Mouse (Mus musculus): Measurements from ENCODE around the gene Gm21761. TPM values are rescaled to one million over a fixed set of nuclear protein-coding genes. Genes with fewer than 3 reads are reported as not detected.
"Not testable (repeated sequence)": the region's sequence is repeated elsewhere in the genome, so short reads cannot be mapped to it uniquely, and the experiment has no call there.

The Gm21761 gene
- polyA plus RNA-seq, 1 experiment from 2014 or later, result not detected

GRCm38 (mm10) chr13:119924597-119925340 lies 4.3 kb downstream of the Gm21761 start:
- not testable (repeated sequence) for ATAC-seq (replicated peaks; ENCODE audit: low FRiP score, low TSS enrichment, low read depth)

GRCm38 (mm10) chr13:119916966-119917722 lies 11.9 kb downstream of the Gm21761 start:
- not testable (repeated sequence) for H3K9ac ChIP-seq (ENCODE audit: low read length); H3K4me3 ChIP-seq (ENCODE audit: low read depth, low read length); H3K27me3 ChIP-seq (replicated peaks; ENCODE audit: control insufficient read depth, insufficient read depth, low read length); ATAC-seq (replicated peaks; ENCODE audit: low FRiP score, low TSS enrichment, low read depth); DNase-seq (ENCODE audit: low spot score); H3K4me2 ChIP-seq (ENCODE audit: low read length); H3K27ac ChIP-seq (ENCODE audit: low read depth); H3K9me3 ChIP-seq (ENCODE audit: control insufficient read depth, low read length); H3K4me1 ChIP-seq (replicated peaks; ENCODE audit: control insufficient read depth, insufficient read depth, low read length); H3K36me3 ChIP-seq (ENCODE audit: control insufficient read depth, insufficient read depth, low read length)
- WGBS, result 75% methylated on average over 4 of the region's 5 CpGs

More at GRCm38 (mm10) chr13:119924597-119925340, 4.3 kb downstream of the Gm21761 start:
- not testable (repeated sequence) for H3K4me3 ChIP-seq (ENCODE audit: low read depth, low read length); H3K9ac ChIP-seq (ENCODE audit: low read length); DNase-seq (ENCODE audit: low spot score); H3K9me3 ChIP-seq (ENCODE audit: control insufficient read depth, low read length); H3K4me1 ChIP-seq (replicated peaks; ENCODE audit: control insufficient read depth, insufficient read depth, low read length); H3K27me3 ChIP-seq (replicated peaks; ENCODE audit: control insufficient read depth, insufficient read depth, low read length); H3K27ac ChIP-seq (ENCODE audit: low read depth); H3K4me2 ChIP-seq (ENCODE audit: low read length); H3K36me3 ChIP-seq (ENCODE audit: control insufficient read depth, insufficient read depth, low read length)
- 77% methylated on average over 2 of the region's 3 CpGs for WGBS

DNA sequence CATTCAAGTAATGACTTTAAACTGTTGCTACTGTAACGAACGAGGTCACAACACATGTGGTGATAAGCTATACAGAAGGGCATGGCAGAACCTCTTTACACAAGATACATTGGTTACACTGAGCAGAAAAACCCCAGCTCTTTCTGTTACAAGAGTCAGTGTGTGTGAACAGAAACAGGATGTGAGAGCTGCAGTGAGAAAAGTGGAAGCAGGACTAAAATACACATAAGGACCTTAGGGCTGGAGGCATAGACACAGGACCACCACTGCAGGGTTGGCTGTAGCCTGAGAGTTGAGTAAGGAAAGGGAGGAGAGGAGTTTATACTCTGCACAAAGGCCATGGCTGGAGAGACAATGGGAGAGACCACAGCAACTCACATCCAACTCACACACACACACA lies 12.6 kb downstream of the Gm21761 start:
- not testable (repeated sequence) for H3K4me2 ChIP-seq (ENCODE audit: low read length); ATAC-seq (replicated peaks; ENCODE audit: low FRiP score, low TSS enrichment, low read depth); H3K4me1 ChIP-seq (replicated peaks; ENCODE audit: control insufficient read depth, insufficient read depth, low read length); H3K27ac ChIP-seq (ENCODE audit: low read depth); H3K4me3 ChIP-seq (ENCODE audit: low read depth, low read length); DNase-seq (ENCODE audit: low spot score); H3K9ac ChIP-seq (ENCODE audit: low read length); H3K9me3 ChIP-seq (ENCODE audit: control insufficient read depth, low read length); H3K27me3 ChIP-seq (replicated peaks; ENCODE audit: control insufficient read depth, insufficient read depth, low read length); H3K36me3 ChIP-seq (ENCODE audit: control insufficient read depth, insufficient read depth, low read length)
- 68% methylated on average over 2 of the region's 2 CpGs for WGBS

DNA sequence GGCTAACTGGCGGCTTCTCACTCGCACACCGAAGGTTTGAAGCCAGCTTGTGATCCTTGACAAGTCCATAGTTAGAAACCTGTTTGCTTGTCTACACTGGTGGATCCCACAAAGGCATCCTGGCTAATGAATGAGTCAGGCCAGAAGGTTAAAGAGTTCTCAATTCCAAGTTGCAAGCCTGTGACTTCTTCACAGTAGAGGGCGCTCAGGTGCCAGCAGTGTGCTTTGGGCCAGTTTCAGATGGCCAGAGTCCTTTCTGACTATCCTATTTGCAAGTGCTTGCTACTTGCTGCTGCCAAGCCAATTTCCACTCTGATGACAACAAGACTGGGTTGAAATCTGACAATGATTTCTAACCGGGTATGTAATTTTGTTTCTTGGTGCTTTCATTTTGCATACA lies 30.5 kb downstream of the Gm21761 start:
- not testable (repeated sequence) for H3K4me3 ChIP-seq (ENCODE audit: low read depth, low read length); H3K9ac ChIP-seq (ENCODE audit: low read length); ATAC-seq (replicated peaks; ENCODE audit: low FRiP score, low TSS enrichment, low read depth); H3K9me3 ChIP-seq (ENCODE audit: control insufficient read depth, low read length); H3K27ac ChIP-seq (ENCODE audit: low read depth); H3K4me1 ChIP-seq (replicated peaks; ENCODE audit: control insufficient read depth, insufficient read depth, low read length); H3K27me3 ChIP-seq (replicated peaks; ENCODE audit: control insufficient read depth, insufficient read depth, low read length); DNase-seq (ENCODE audit: low spot score); H3K36me3 ChIP-seq (ENCODE audit: control insufficient read depth, insufficient read depth, low read length); H3K4me2 ChIP-seq (ENCODE audit: low read length)
- 58% methylated on average over 4 of the region's 5 CpGs for WGBS

DNA sequence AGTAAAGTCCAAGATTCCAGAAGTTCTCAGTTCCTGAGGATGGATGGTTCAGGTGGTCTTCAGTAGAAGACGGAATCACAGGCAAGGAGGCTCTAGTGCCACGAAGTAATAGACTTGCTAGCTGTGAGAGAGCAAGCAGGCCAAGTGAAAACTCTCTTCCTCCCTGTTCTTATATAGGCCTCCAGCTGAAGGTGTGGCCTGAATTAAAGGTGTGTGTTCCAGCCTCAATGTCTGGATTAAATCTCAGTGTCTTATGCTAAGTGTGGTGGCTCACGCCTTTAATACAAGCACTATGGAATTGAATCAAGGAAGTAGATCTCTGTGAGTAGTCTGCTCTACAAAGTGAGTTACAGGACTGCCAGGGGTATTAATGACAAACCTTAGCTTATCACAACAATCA lies 34.4 kb downstream of the Gm21761 start, which contains the start of gene Tcstv1:
Gene Tcstv1 (minus strand): TSS at position 101 of the 400 bp plus-strand sequence.
- H3K9ac ChIP-seq (ENCODE audit: low read length); H3K4me2 ChIP-seq (ENCODE audit: low read length); H3K27ac ChIP-seq (ENCODE audit: low read depth); ATAC-seq (replicated peaks; ENCODE audit: low FRiP score, low TSS enrichment, low read depth); H3K36me3 ChIP-seq (ENCODE audit: control insufficient read depth, insufficient read depth, low read length); H3K9me3 ChIP-seq (ENCODE audit: control insufficient read depth, low read length); H3K4me3 ChIP-seq (ENCODE audit: low read depth, low read length); H3K27me3 ChIP-seq (replicated peaks; ENCODE audit: control insufficient read depth, insufficient read depth, low read length); DNase-seq (ENCODE audit: low spot score); H3K4me1 ChIP-seq (replicated peaks; ENCODE audit: control insufficient read depth, insufficient read depth, low read length): not testable (repeated sequence)
- WGBS, result 81% methylated on average over 3 of the region's 3 CpGs

DNA sequence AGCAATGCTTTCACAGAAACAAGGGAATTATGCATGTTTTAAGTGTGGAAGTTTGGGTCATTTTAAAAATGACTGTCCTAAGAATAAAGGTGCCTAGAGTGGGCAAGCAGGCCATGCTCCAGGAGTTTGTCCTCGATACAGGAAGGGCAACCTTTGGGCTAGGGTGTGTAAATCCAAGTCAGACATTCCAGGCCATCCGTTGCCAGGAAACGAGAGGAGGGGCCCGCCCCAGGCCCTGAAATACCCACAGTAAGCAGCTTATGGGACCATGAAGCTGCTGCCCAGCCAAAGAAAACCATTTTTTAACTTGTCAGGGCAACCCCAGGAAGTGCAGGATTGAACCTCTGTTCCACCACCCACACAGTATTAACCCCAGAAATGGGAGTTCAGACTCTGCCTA lies 42.2 kb downstream of the Gm21761 start:
- not testable (repeated sequence) for H3K27me3 ChIP-seq (replicated peaks; ENCODE audit: control insufficient read depth, insufficient read depth, low read length)

GRCm38 (mm10) chr13:119864395-119864999 lies 64.6 kb downstream of the Gm21761 start:
- H3K36me3 ChIP-seq (ENCODE audit: control insufficient read depth, insufficient read depth, low read length); H3K27me3 ChIP-seq (replicated peaks; ENCODE audit: control insufficient read depth, insufficient read depth, low read length); H3K27ac ChIP-seq (ENCODE audit: low read depth); H3K9ac ChIP-seq (ENCODE audit: low read length); H3K4me3 ChIP-seq (ENCODE audit: low read depth, low read length); H3K4me2 ChIP-seq (ENCODE audit: low read length); H3K4me1 ChIP-seq (replicated peaks; ENCODE audit: control insufficient read depth, insufficient read depth, low read length); DNase-seq (ENCODE audit: low spot score); H3K9me3 ChIP-seq (ENCODE audit: control insufficient read depth, low read length); ATAC-seq (replicated peaks; ENCODE audit: low FRiP score, low TSS enrichment, low read depth): not testable (repeated sequence)
- 79% methylated on average over 6 of the region's 7 CpGs for WGBS

More for the DNA sequence above, 42.2 kb downstream of the Gm21761 start:
- H3K4me1 ChIP-seq (replicated peaks; ENCODE audit: control insufficient read depth, insufficient read depth, low read length); H3K4me2 ChIP-seq (ENCODE audit: low read length); H3K27ac ChIP-seq (ENCODE audit: low read depth); H3K4me3 ChIP-seq (ENCODE audit: low read depth, low read length); H3K9me3 ChIP-seq (ENCODE audit: control insufficient read depth, low read length); ATAC-seq (replicated peaks; ENCODE audit: low FRiP score, low TSS enrichment, low read depth); H3K9ac ChIP-seq (ENCODE audit: low read length); DNase-seq (ENCODE audit: low spot score); H3K36me3 ChIP-seq (ENCODE audit: control insufficient read depth, insufficient read depth, low read length): not testable (repeated sequence)
- WGBS, result 26% methylated on average over 4 of the region's 4 CpGs

DNA sequence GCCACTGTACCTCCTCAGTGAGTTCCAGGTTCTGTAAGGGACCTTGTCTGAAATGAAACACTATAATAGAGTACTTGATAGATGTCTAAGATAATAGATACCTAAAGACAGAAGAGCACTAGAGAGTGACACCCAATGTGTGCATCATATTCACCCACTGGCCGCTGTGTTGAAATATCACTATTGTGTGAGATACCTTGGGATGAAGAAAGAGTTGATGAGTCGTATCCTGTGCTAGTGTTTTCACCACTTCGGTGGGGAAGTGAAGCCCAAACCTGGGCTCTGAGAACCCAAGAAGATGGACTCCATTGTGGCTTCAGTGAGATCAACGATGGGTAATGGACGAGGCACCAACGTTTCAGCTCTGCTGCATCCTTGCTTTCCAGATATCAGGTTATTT lies 66.7 kb downstream of the Gm21761 start:
- not testable (repeated sequence) for DNase-seq (ENCODE audit: low spot score); H3K36me3 ChIP-seq (ENCODE audit: control insufficient read depth, insufficient read depth, low read length); H3K27me3 ChIP-seq (replicated peaks; ENCODE audit: control insufficient read depth, insufficient read depth, low read length); H3K9me3 ChIP-seq (ENCODE audit: control insufficient read depth, low read length); H3K4me3 ChIP-seq (ENCODE audit: low read depth, low read length); H3K4me2 ChIP-seq (ENCODE audit: low read length); H3K9ac ChIP-seq (ENCODE audit: low read length); H3K27ac ChIP-seq (ENCODE audit: low read depth); H3K4me1 ChIP-seq (replicated peaks; ENCODE audit: control insufficient read depth, insufficient read depth, low read length); ATAC-seq (replicated peaks; ENCODE audit: low FRiP score, low TSS enrichment, low read depth)
- WGBS, result no CpG with 5 or more reads among the region's 6 CpGs

Measured in intestine, embryonic 14.5 days (tissue).